Mouse (Mus musculus) heart, adult 18-20 months (tissue): ENCODE results near the gene Ppbp. TPM values are rescaled to one million over a fixed set of nuclear protein-coding genes. Genes with fewer than 3 reads are reported as not detected.

ENCODE experiments used
- DNase-seq, 2 experiments: peaks; one replicate each; pipeline ENCODE4 v3.0.0; 2021 to 2022; ENCODE audit warnings: mixed read lengths in 1 of 2
- long read RNA-seq, 2 experiments: library from polyadenylated mRNA; stranded (forward); transcript quantifications; one replicate each; pipeline ENCODE4 v2.0.0; 2021
- total RNA-seq, 2 experiments: library from RNA; stranded (reverse); gene quantifications; 2 replicates each; pipeline ENCODE4 v1.2.3; 2021

Ppbp gene
- 10 to 100 TPM; 10.7 to 12.5 TPM for total RNA-seq
- long read RNA-seq, experiment 1: 0 reads
- long read RNA-seq, experiment 2, partial matches to known transcripts: 0 of 3 reads
- long read RNA-seq, experiment 2, other reads (novel, unspliced or antisense): 0 of 3 reads

DNA sequence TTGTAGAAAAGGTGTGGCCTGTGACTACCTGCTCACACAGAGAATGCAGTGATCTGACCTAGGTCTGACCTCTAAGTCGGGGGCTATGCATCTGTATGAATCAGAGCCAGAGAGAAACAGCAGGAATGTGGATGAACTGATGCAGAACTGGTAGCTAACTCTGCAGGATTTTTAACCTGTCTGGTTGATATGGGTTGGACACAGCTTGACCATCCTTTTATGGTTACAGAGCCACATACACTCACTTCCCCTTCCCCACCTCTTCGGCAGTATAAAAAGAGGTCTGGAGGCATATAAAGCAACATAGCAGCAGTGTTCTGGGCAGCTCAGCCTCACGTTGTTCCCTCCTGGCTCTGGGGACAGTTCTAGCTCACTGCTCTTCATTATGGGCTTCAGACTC is at the start of gene Ppbp:
TSS of gene Ppbp (plus strand) at position 301 of the 400 bp plus-strand sequence.
- no peak for DNase-seq

DNA sequence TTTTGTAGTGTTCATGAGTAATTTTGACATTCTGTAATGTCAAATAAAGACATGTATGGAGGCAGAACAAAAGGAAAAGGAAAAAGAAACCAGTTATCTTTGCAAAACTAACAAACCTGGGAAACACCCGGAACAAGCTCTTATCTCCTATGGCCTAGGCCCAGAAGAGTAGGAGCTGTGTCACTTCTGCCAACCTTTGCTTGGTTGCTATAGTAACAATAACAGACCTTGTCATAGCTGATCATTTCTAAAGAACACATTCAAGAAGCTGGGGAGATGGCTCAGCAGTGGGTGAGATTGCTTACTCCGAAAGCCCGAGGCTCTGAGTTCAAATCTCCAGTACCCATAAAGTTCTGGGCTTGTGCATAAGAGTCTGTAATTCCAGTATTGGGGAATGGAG is 45.7 kb upstream of the Ppbp start:
- DNase-seq: no peak

GRCm38 (mm10) chr5:90728254-90728653 is 40.1 kb upstream of the Ppbp start:
- no peak for DNase-seq

- DNase-seq: peak; percentile 17 to 37
These were observed 36.8 kb upstream of the Ppbp start for GRCm38 (mm10) chr5:90731480-90731879.

GRCm38 (mm10) chr5:90742029-90742428 is 26.3 kb upstream of the Ppbp start:
- DNase-seq: peak in 1 of 2 experiments; percentile 64

- no peak for DNase-seq
These were observed 14.4 kb upstream of the Ppbp start for GRCm38 (mm10) chr5:90753934-90754333.

DNA sequence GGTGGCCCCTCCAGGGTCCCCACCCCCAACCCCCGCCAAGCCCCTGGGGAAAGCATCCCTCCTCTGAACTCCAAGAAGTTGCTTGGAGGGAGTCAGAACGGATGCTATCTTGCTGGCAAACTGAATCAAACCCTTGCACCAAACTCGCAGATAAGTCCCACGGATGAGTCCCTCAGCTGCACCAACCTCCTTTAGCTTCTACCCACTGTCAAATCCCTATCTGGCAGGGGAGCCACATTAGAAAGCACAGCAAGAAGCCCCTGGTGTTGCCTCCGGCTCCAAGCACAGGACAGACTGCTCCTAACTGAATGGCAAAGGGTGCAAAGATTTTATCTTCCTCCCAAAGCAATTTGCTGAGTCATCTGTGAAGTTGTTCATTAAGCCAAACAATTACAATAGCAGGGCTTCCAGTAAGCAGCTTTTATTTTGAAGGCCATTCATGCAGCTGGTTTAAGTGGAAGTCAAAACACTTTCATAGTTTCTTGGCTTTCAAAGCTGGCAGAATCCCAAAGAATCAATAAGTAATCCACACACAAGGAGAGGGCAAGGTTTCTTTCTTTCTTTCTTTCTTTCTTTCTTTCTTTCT is 10.2 kb upstream of the Ppbp start:
- peak; percentile 42 to 52 for DNase-seq

DNA sequence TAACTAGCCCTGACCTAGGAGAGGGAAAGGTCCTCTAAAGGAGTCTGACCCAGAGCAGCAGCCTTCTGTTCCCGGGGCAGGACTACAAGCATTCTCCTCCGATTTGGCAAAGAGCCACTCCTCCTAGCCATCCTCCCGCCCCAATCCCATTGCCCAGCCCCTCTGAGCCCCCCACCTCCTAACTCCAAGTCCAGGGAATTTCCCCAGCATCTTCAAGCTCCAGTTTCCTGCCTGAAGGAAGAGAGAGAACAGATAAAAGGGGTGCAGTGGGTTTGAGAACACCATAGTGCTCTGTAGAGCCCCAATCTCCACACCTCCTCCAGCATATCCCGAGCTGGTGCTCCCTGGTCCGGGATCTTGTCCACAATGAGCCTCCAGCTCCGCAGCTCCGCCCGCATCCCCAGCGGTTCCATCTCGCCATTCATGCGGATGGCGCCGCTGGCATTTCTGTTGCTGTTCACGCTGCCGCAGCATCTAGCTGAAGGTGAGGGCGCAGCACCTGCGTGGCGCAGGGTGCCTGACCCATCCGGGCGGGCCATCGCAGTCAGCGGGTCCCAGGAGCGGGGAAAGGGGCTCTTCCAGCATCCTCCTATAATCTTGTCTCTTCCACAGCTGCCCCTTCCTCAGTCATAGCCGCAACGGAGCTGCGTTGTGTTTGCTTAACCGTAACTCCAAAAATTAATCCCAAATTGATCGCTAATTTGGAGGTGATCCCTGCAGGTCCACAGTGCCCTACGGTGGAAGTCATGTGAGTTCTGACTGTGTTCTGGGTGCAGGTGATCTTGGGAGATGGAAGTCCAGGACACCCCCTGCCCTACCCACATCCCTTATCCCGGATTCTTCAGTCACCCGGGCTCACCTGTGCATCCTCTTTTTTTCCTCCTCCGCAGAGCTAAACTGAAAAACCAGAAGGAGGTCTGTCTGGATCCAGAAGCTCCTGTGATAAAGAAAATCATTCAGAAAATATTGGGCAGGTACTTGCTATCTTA is 8.9 kb upstream of the Ppbp start, which contains the start of gene Cxcl5:
TSS of gene Cxcl5 (plus strand) at position 284 of the 989 bp plus-strand sequence.
- peak in 1 of 2 experiments; percentile 30 for DNase-seq

DNA sequence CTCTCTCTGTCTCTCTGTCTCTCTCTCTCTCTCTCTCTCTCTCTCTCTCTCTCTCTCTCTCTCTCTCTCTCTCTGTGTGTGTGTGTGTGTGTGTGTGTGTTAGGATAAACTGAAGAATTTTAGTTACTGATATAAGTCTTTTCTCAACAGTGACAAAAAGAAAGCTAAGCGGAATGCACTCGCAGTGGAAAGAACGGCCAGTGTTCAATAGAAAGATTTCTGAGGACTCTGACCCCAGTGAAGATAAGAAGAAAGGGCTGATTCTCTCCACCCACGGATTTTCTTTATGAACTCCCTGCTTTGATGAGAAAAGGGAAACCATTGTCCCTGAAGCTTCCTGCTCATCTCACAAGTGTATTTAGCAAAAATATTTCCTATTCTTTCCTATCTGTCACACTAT is 8.0 kb upstream of the Ppbp start:
- DNase-seq: no peak

DNA sequence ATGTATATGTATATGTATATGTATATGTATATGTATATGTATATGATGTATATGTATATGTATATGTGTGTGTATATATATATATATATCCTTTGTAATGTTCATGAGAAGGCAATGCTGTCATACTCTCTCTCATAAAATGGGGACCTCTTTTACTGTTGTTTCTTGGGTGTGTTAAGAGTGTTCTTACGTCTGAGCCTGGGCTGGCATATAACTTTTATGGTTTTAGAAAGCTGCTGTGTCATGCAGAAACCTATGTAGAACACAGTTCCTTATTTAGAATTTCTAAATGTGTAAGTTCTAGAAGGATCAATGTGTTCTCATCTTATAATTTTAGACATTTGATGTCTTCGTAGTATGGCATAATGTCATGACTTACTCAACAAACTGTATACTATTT is 7.5 kb upstream of the Ppbp start:
- no peak for DNase-seq

GRCm38 (mm10) chr5:90761834-90762233 is 6.5 kb upstream of the Ppbp start:
- DNase-seq: no peak

DNA sequence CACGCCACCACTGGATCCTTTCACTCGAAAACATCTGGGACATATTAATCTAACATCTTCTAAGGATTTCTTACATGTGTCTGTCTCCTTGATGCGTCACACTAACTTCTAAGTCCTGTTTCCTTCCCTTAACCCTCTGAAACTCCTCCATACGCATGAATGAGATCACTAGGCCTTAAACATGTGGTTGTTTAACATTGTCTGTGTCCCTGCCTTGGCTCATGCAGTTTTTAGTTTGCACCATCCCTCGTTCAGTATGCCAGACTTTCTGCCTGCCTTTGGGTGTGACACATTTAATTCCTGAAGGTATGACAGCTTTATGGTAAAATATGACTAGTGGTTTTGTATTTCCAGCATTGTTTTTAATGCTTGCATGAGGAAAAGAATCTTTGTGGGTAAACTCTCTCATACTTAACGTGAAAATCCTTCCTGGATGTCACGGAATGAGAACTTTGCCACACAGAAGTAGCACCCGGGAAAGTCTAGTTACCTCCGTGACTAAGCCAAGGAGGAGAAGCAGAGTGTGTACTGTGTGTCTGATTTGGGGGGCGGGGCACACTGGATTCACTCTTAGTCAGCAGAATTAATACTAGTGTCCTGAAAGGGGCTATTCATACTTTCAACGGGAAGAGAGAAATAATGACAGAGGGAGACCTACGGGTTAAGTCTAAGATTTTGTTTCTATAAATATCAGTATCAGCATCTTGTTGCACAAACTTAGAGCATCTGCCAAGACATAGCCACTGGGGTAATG is 4.2 kb upstream of the Ppbp start:
- no peak for DNase-seq

GRCm38 (mm10) chr5:90765821-90766606 is 2.3 kb upstream of the Ppbp start:
- no peak for DNase-seq

GRCm38 (mm10) chr5:90771369-90771768 is 3.1 kb downstream of the Ppbp start:
- peak; percentile 21 to 47 for DNase-seq

DNA sequence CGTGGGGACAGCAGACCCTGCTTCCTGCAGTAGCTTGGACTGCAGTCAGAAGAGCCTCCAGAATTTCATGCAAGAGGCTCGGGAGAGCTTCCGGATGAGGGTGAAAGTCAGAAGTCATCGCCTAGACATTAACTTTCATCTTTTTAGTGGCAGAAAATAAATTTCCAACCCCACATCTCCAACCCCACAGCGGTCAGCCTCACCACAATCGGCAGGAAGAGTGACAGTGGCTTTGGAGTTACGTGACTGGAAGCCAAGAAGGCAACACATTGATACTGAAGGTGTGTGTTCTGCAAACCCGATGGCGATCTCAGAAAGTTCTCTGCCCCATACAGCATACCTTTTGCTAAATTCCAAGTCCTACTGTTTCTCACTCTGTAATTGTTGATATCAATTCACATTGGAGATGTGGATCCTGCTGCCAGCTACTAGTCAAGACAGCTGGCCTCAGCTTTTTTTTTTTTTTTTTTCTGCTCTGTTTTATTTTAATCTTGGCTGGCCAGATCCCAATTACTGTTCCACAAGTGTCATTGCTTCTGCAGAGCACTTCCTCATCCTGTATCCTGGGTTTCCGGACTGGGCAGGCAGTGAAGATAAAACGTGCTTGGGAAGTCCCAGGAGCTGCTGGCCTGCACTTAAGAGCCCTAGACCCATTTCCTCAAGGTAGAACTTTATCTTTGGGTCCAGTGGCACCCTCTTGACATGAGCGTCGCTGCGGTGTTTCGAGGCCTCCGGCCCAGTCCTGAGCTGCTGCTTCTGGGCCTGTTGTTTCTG is 3.7 kb downstream of the Ppbp start, which contains the start of gene Pf4:
TSS of gene Pf4 (plus strand) at position 556 of the 774 bp plus-strand sequence.
- DNase-seq: peak; percentile 66 to 87

GRCm38 (mm10) chr5:90775562-90775961 is 7.2 kb downstream of the Ppbp start:
- no peak for DNase-seq

GRCm38 (mm10) chr5:90777621-90778020 is 9.3 kb downstream of the Ppbp start:
- DNase-seq: no peak

- DNase-seq: peak; percentile 30 to 49
These were observed 10.5 kb downstream of the Ppbp start for GRCm38 (mm10) chr5:90778856-90779255.

- no peak for DNase-seq
These were observed 15.4 kb downstream of the Ppbp start for GRCm38 (mm10) chr5:90783697-90784096.
